Mouse (Mus musculus) forebrain, postnatal 0 days (tissue): ENCODE measurements at regions not wholly inside any gene's neighbourhood (a gene's known extent, or its start where the extent isn't known, plus 50 kb on each side); places are given as distances from the start of the nearest gene placed in this dataset.

Experiments
- ATAC-seq: fragments of 200-750 bp; cut with Nextera tagmentation; 2 replicates; pipeline ENCODE4 v1.8.0; 2017; ENCODE audit warnings: mild to moderate bottlenecking, moderate library complexity
- DNase-seq: peaks from one replicate; pipeline ENCODE4 v3.0.0-alpha.2; 2015
- H3K27ac ChIP-seq: fragments of 300-500 bp; sonication (generic); 2 replicates; pipeline ENCODE4 v1.5.1; 2014; ENCODE audit warnings: low read depth, mild to moderate bottlenecking, antibody characterized with exemption, low read length, moderate library complexity, mixed read lengths
- H3K27me3 ChIP-seq: fragments of 300-500 bp; sonication (generic); 2 replicates; pipeline ENCODE4 v1.6.1; 2014; ENCODE audit warnings: mild to moderate bottlenecking, low read length, mixed read lengths; ENCODE audit not compliant: insufficient read depth
- H3K36me3 ChIP-seq: fragments of 300-500 bp; sonication (generic); 2 replicates; pipeline ENCODE4 v1.6.1; 2014; ENCODE audit warnings: mild to moderate bottlenecking, moderate library complexity; ENCODE audit not compliant: insufficient read depth
- H3K4me1 ChIP-seq: fragments of 300-500 bp; sonication (generic); 2 replicates; pipeline ENCODE4 v1.6.1; 2014; ENCODE audit warnings: antibody characterized with exemption; ENCODE audit not compliant: insufficient read depth
- H3K4me2 ChIP-seq: fragments of 300-500 bp; sonication (generic); 2 replicates; pipeline ENCODE4 v1.6.1; 2014; ENCODE audit warnings: low read depth, mild to moderate bottlenecking, moderate library complexity
- H3K4me3 ChIP-seq: fragments of 300-500 bp; sonication (generic); 2 replicates; pipeline ENCODE4 v1.5.1; 2014; ENCODE audit warnings: low read depth, low read length, mixed read lengths
- H3K9ac ChIP-seq: fragments of 300-500 bp; sonication (generic); 2 replicates; pipeline ENCODE4 v1.6.1; 2014; ENCODE audit warnings: mild to moderate bottlenecking
- H3K9me3 ChIP-seq: fragments of 300-500 bp; sonication (generic); 2 replicates; pipeline ENCODE4 v1.6.1; 2016; ENCODE audit warnings: low read length
- CTCF ChIP-seq: sonication (generic); IDR thresholded peaks from 2 replicates; pipeline ENCODE4 v1.5.1; 2016; ENCODE audit warnings: antibody characterized with exemption, control low read depth, low read depth
- WGBS: fragments of 180-500 bp; shearing (Covaris S2); extraction: QIAGEN DNeasy Blood & Tissue Kit; methylation state at CpG from one replicate; pipeline ENCODE4 v1.1.7; 2014; 5-methylcytosine and 5-hydroxymethylcytosine counted together

- H3K9ac ChIP-seq: no peak overlapping the region
- no peak overlapping the region for H3K27ac ChIP-seq
- DNase-seq (peak; percentile 28), ATAC-seq (peak; percentile 55)
- no peak for TF ChIP-seq CTCF
- no peaks in the 10 kb centered on the region for H3K9me3 ChIP-seq
- H3K4me3 ChIP-seq: no peak overlapping the region
- peaks cover 14% of the 10 kb centered on the region; the same call in 1 of the 2 replicates for H3K4me1 ChIP-seq
- H3K36me3 ChIP-seq: no peaks in the 10 kb centered on the region
- no peaks in the 10 kb centered on the region for H3K27me3 ChIP-seq
- WGBS: 25% methylated on average over 6 of the region's 6 CpGs
- no peak overlapping the region for H3K4me2 ChIP-seq
These were observed 163.8 kb downstream of the Cdh26 start for GRCm38 (mm10) chr2:178594177-178594576.

GRCm38 (mm10) chr2:178596312-178597083, 166.2 kb downstream of the Cdh26 start:
- Histone ChIP-seq H3K9me3 (no peaks in the 10 kb centered on the region), H3K36me3 (no peaks in the 10 kb centered on the region), H3K27me3 (no peaks in the 10 kb centered on the region), H3K4me1 (peaks cover 14% of the 10 kb centered on the region; the same call in 1 of the 2 replicates), H3K27ac (no peak overlapping the region), H3K4me2 (no peak overlapping the region), H3K4me3 (no peak overlapping the region), H3K9ac (no peak overlapping the region)
- 21% methylated on average over 16 of the region's 16 CpGs for WGBS
- DNase-seq (no peak), ATAC-seq (no peak; the same call in 1 of the 2 replicates)
- no peak for TF ChIP-seq CTCF

- H3K27me3 ChIP-seq: no peaks in the 10 kb centered on the region
- no peaks in the 10 kb centered on the region for H3K9me3 ChIP-seq
- WGBS: 64% methylated on average over 7 of the region's 7 CpGs
- peak; percentile 23; the same call in 1 of the 2 replicates for ATAC-seq
- no peak overlapping the region for H3K4me2 ChIP-seq
- H3K9ac ChIP-seq: no peak overlapping the region
- H3K27ac ChIP-seq: no peak overlapping the region
- H3K36me3 ChIP-seq: no peaks in the 10 kb centered on the region
- no peak overlapping the region for H3K4me3 ChIP-seq
- no peak for TF ChIP-seq CTCF
- no peak for DNase-seq
- H3K4me1 ChIP-seq: peaks cover 14% of the 10 kb centered on the region; the same call in 1 of the 2 replicates
These were observed 166.7 kb downstream of the Cdh26 start for GRCm38 (mm10) chr2:178597084-178597470.

- Histone ChIP-seq H3K27ac (no peak overlapping the region), H3K9me3 (no peaks in the 10 kb centered on the region), H3K4me3 (no peak overlapping the region), H3K4me1 (peaks cover 14% of the 10 kb centered on the region; the same call in 1 of the 2 replicates), H3K36me3 (no peaks in the 10 kb centered on the region), H3K4me2 (no peak overlapping the region), H3K27me3 (no peaks in the 10 kb centered on the region), H3K9ac (no peak overlapping the region)
- TF ChIP-seq CTCF: no peak
- ATAC-seq (no peak), DNase-seq (no peak)
- 93% methylated on average over 5 of the region's 5 CpGs for WGBS
These were observed 168.0 kb downstream of the Cdh26 start for GRCm38 (mm10) chr2:178598371-178598770.

- Histone ChIP-seq H3K9me3 (no peaks in the 10 kb centered on the region), H3K4me2 (no peak overlapping the region), H3K36me3 (no peaks in the 10 kb centered on the region), H3K4me3 (no peak overlapping the region), H3K27ac (no peak overlapping the region), H3K9ac (no peak overlapping the region), H3K27me3 (no peaks in the 10 kb centered on the region), H3K4me1 (peaks cover 14% of the 10 kb centered on the region; the same call in 1 of the 2 replicates)
- DNase-seq (no peak), ATAC-seq (no peak)
- 83% methylated on average over 3 of the region's 3 CpGs for WGBS
- no peak for TF ChIP-seq CTCF
These were observed 168.5 kb downstream of the Cdh26 start for GRCm38 (mm10) chr2:178598836-178599235.

- TF ChIP-seq CTCF: no peak
- H3K36me3 ChIP-seq: no peaks in the 10 kb centered on the region
- no peak overlapping the region for H3K27ac ChIP-seq
- no peak overlapping the region for H3K4me2 ChIP-seq
- no peaks in the 10 kb centered on the region for H3K9me3 ChIP-seq
- no peaks in the 10 kb centered on the region for H3K27me3 ChIP-seq
- no peak overlapping the region for H3K4me3 ChIP-seq
- 87% methylated on average over 2 of the region's 2 CpGs for WGBS
- no peak for DNase-seq
- no peak for ATAC-seq
- no peaks in the 10 kb centered on the region for H3K4me1 ChIP-seq
- no peak overlapping the region for H3K9ac ChIP-seq
These were observed 173.1 kb downstream of the Cdh26 start for GRCm38 (mm10) chr2:178603443-178603842.

GRCm38 (mm10) chr2:178606733-178607132, 176.4 kb downstream of the Cdh26 start:
- H3K4me3 ChIP-seq: no peak overlapping the region
- no peaks in the 10 kb centered on the region for H3K36me3 ChIP-seq
- DNase-seq (peak; percentile 39), ATAC-seq (peak; percentile 85)
- TF ChIP-seq CTCF: no peak
- no peak overlapping the region for H3K27ac ChIP-seq
- H3K9me3 ChIP-seq: no peaks in the 10 kb centered on the region
- H3K4me1 ChIP-seq: no peaks in the 10 kb centered on the region
- no peak overlapping the region for H3K4me2 ChIP-seq
- H3K9ac ChIP-seq: no peak overlapping the region
- no peaks in the 10 kb centered on the region for H3K27me3 ChIP-seq
- 52% methylated on average over 4 of the region's 4 CpGs for WGBS
